Mouse (Mus musculus): ENCODE measurements around the gene Ldlrad3. TPM values are rescaled to one million over a fixed set of nuclear protein-coding genes. Genes with fewer than 3 reads are reported as not detected.

Ldlrad3 gene
- polyA plus RNA-seq, 1 experiment, result 35.9 TPM

GRCm38 (mm10) chr2:102110306-102110705 lies 75.9 kb downstream of the Ldlrad3 start:
- Histone ChIP-seq H3K4me1 (ENCODE audit: control insufficient read depth, insufficient read depth, low read length) (peaks cover 7% of the 10 kb centered on the region), H3K4me3 (ENCODE audit: insufficient read depth, low read length) (no peak overlapping the region), H3K27ac (ENCODE audit: insufficient read depth, low read depth, low read length) (no peak overlapping the region)
- TF ChIP-seq CTCF (IDR thresholded peaks at IDR 0.05; ENCODE audit: low read depth, low read length) (no peak), POLR2A (IDR thresholded peaks at IDR 0.05; ENCODE audit: borderline replicate concordance, low read depth, low read length) (no peak)

- no peak overlapping the region for H3K27ac ChIP-seq (ENCODE audit: insufficient read depth, low read depth, low read length)
- TF ChIP-seq POLR2A (IDR thresholded peaks at IDR 0.05; ENCODE audit: borderline replicate concordance, low read depth, low read length) (no peak), CTCF (IDR thresholded peaks at IDR 0.05; ENCODE audit: low read depth, low read length) (no peak)
- no peak overlapping the region for H3K4me3 ChIP-seq (ENCODE audit: insufficient read depth, low read length)
- peaks cover 7% of the 10 kb centered on the region for H3K4me1 ChIP-seq (ENCODE audit: control insufficient read depth, insufficient read depth, low read length)
These were observed 78.9 kb downstream of the Ldlrad3 start for GRCm38 (mm10) chr2:102107280-102107679.

- TF ChIP-seq CTCF (IDR thresholded peaks at IDR 0.05; ENCODE audit: low read depth, low read length) (no peak), POLR2A (IDR thresholded peaks at IDR 0.05; ENCODE audit: borderline replicate concordance, low read depth, low read length) (no peak)
- Histone ChIP-seq H3K27ac (ENCODE audit: insufficient read depth, low read depth, low read length) (no peak overlapping the region), H3K4me1 (ENCODE audit: control insufficient read depth, insufficient read depth, low read length) (peaks cover 7% of the 10 kb centered on the region), H3K4me3 (ENCODE audit: insufficient read depth, low read length) (no peak overlapping the region)
These were observed 79.5 kb downstream of the Ldlrad3 start for GRCm38 (mm10) chr2:102106728-102107127.

- TF ChIP-seq CTCF (IDR thresholded peaks at IDR 0.05; ENCODE audit: low read depth, low read length) (no peak), POLR2A (IDR thresholded peaks at IDR 0.05; ENCODE audit: borderline replicate concordance, low read depth, low read length) (no peak)
- Histone ChIP-seq H3K4me1 (ENCODE audit: control insufficient read depth, insufficient read depth, low read length) (peaks cover 7% of the 10 kb centered on the region), H3K27ac (ENCODE audit: insufficient read depth, low read depth, low read length) (no peak overlapping the region), H3K4me3 (ENCODE audit: insufficient read depth, low read length) (no peak overlapping the region)
These were observed 80.7 kb downstream of the Ldlrad3 start for GRCm38 (mm10) chr2:102105454-102105853.

GRCm38 (mm10) chr2:102103955-102104354 lies 82.2 kb downstream of the Ldlrad3 start:
- H3K27ac ChIP-seq (ENCODE audit: insufficient read depth, low read depth, low read length), result no peak overlapping the region
- TF ChIP-seq POLR2A (IDR thresholded peaks at IDR 0.05; ENCODE audit: borderline replicate concordance, low read depth, low read length) (no peak), CTCF (IDR thresholded peaks at IDR 0.05; ENCODE audit: low read depth, low read length) (no peak)
- peaks cover 7% of the 10 kb centered on the region for H3K4me1 ChIP-seq (ENCODE audit: control insufficient read depth, insufficient read depth, low read length)
- no peak overlapping the region for H3K4me3 ChIP-seq (ENCODE audit: insufficient read depth, low read length)

- TF ChIP-seq CTCF (IDR thresholded peaks at IDR 0.05; ENCODE audit: low read depth, low read length) (no peak), POLR2A (IDR thresholded peaks at IDR 0.05; ENCODE audit: borderline replicate concordance, low read depth, low read length) (no peak)
- Histone ChIP-seq H3K4me3 (ENCODE audit: insufficient read depth, low read length) (no peak overlapping the region), H3K27ac (ENCODE audit: insufficient read depth, low read depth, low read length) (no peak overlapping the region), H3K4me1 (ENCODE audit: control insufficient read depth, insufficient read depth, low read length) (no peaks in the 10 kb centered on the region)
These were observed 85.7 kb downstream of the Ldlrad3 start for GRCm38 (mm10) chr2:102100490-102100889.

GRCm38 (mm10) chr2:102099702-102100450 lies 86.3 kb downstream of the Ldlrad3 start:
- H3K4me3 ChIP-seq (ENCODE audit: insufficient read depth, low read length), result no peak overlapping the region
- no peaks in the 10 kb centered on the region for H3K4me1 ChIP-seq (ENCODE audit: control insufficient read depth, insufficient read depth, low read length)
- H3K27ac ChIP-seq (ENCODE audit: insufficient read depth, low read depth, low read length), result no peak overlapping the region
- TF ChIP-seq POLR2A (IDR thresholded peaks at IDR 0.05; ENCODE audit: borderline replicate concordance, low read depth, low read length), result no peak
- no peak for TF ChIP-seq CTCF (IDR thresholded peaks at IDR 0.05; ENCODE audit: low read depth, low read length)

- TF ChIP-seq CTCF (IDR thresholded peaks at IDR 0.05; ENCODE audit: low read depth, low read length) (no peak), POLR2A (IDR thresholded peaks at IDR 0.05; ENCODE audit: borderline replicate concordance, low read depth, low read length) (no peak)
- no peak overlapping the region for H3K27ac ChIP-seq (ENCODE audit: insufficient read depth, low read depth, low read length)
- no peaks in the 10 kb centered on the region for H3K4me1 ChIP-seq (ENCODE audit: control insufficient read depth, insufficient read depth, low read length)
- no peak overlapping the region for H3K4me3 ChIP-seq (ENCODE audit: insufficient read depth, low read length)
These were observed 86.9 kb downstream of the Ldlrad3 start for GRCm38 (mm10) chr2:102099261-102099660.

GRCm38 (mm10) chr2:102094773-102095172 lies 91.4 kb downstream of the Ldlrad3 start:
- H3K4me3 ChIP-seq (ENCODE audit: insufficient read depth, low read length), result no peak overlapping the region
- TF ChIP-seq CTCF (IDR thresholded peaks at IDR 0.05; ENCODE audit: low read depth, low read length) (no peak), POLR2A (IDR thresholded peaks at IDR 0.05; ENCODE audit: borderline replicate concordance, low read depth, low read length) (no peak)
- no peaks in the 10 kb centered on the region for H3K4me1 ChIP-seq (ENCODE audit: control insufficient read depth, insufficient read depth, low read length)
- H3K27ac ChIP-seq (ENCODE audit: insufficient read depth, low read depth, low read length), result no peak overlapping the region

GRCm38 (mm10) chr2:102094281-102094680 lies 91.9 kb downstream of the Ldlrad3 start:
- H3K27ac ChIP-seq (ENCODE audit: insufficient read depth, low read depth, low read length), result no peak overlapping the region
- H3K4me3 ChIP-seq (ENCODE audit: insufficient read depth, low read length), result no peak overlapping the region
- no peak for TF ChIP-seq CTCF (IDR thresholded peaks at IDR 0.05; ENCODE audit: low read depth, low read length)
- TF ChIP-seq POLR2A (IDR thresholded peaks at IDR 0.05; ENCODE audit: borderline replicate concordance, low read depth, low read length), result no peak
- H3K4me1 ChIP-seq (ENCODE audit: control insufficient read depth, insufficient read depth, low read length), result no peaks in the 10 kb centered on the region
